Mouse (Mus musculus) thymus, postnatal 36 days (tissue): Measurements from ENCODE around the gene Ihh.

ENCODE experiments used
- DNase-seq, 2 experiments: peaks; one replicate each; pipeline ENCODE4 v3.0.0; 2022; ENCODE audit warnings: mixed read lengths in 2 of 2

The Ihh gene

DNA sequence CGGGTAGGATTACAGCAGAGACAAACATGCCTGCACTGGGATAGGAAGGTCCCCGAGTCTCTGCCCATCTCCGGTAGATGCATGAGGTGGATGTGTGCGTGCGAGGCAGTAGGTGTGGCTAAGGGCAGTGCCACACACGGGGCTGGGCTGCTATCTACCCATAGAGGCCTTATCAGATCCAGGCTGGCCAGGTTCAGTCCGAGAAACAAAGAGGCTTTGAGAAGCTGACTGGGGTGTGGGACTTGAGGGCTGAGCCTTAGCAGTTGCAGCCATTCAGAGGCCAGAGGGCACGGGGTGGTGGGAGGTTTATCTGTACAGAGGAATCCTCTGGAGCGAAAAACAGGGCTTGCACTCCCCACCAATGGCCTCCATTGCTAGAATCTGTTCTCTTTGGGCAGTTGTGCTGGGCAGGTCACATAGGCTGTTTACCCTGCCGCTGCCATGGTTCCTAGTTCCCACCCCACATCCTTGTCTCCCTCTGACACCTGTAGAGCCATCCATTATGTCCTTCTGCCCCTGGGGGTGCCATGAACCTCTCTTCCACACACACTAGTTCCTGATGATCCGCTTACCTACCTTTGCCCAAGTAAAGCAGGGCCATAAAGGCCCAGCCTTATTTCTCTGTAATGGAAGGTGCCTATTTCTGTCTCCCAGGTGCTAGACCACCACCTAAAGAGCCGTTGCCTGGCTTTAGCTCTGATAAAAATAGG, 9.7 kb downstream of the Ihh start:
- DNase-seq, result no peak

DNA sequence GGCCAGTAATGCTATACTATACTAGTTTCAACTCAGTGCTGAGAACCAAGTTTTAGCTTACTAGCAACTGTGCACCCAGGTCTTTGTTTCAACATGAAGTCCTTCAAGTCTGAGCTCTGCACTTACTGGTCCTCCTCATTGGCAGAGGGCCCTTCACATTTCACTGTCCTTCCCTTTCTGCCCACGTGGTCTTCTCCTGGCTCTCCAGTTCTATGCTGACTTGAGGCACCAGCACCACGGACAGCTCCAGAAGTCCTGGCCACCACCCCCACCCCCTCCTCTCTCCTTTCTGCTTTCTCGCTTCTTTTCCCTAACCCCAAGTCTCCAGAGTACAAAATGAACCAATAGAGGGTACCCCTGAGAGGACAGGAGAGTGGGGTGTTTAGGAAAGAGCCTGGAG, 11.7 kb downstream of the Ihh start:
- no peak for DNase-seq

DNA sequence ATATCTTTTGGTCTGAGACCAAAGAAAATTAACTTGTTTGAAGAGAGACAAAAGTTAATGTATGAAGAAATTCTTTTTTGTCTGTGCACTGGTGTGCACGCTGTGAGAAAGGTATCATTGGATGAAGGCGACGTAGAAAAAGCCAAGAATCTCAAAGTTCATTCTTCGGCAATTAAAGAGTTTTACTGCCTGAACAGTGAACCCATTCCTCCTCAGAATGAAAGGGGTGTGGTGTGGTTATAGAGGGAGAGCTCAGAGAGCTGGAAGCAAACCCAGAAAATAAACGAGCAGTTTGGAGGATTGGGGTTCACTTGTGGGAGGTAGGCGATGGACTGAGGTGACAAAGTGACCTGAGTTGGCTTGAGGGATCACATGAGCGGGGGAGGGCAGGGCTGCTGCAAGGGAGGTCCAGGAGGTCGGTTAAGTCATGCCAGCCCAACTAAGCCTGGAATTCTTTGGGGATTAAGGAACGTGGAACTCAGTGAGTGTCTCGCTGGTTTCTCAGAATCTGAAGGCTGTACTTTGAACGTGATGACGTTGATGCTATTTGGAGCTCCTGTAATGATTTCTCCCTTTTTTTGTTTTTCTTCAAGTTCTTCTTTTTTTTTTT, 15.1 kb downstream of the Ihh start:
- DNase-seq, result no peak

DNA sequence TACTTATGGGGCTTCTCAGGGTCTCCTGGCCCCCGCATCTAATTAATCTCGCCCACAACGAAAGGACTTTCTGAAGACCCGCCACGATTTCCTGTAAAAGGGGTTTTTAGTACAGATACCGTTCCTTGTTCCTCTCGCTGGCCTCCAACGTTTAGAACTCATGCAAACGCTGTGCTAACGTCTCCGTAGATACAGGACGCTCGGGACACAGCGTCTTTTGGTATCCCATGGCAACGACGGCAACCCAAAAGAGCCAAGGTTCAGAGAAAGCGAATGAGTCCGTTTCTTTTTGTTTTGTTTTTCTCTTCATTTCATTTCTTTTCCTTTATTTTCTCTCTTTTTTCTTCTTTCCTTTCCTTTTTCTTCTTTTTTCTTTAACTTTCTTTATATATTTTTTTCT, 16.1 kb downstream of the Ihh start, which contains the start of gene Cfap65:
Gene Cfap65, minus strand, starts transcription at position 198 of the 400 bp plus-strand sequence.
- DNase-seq, result no peak

DNA sequence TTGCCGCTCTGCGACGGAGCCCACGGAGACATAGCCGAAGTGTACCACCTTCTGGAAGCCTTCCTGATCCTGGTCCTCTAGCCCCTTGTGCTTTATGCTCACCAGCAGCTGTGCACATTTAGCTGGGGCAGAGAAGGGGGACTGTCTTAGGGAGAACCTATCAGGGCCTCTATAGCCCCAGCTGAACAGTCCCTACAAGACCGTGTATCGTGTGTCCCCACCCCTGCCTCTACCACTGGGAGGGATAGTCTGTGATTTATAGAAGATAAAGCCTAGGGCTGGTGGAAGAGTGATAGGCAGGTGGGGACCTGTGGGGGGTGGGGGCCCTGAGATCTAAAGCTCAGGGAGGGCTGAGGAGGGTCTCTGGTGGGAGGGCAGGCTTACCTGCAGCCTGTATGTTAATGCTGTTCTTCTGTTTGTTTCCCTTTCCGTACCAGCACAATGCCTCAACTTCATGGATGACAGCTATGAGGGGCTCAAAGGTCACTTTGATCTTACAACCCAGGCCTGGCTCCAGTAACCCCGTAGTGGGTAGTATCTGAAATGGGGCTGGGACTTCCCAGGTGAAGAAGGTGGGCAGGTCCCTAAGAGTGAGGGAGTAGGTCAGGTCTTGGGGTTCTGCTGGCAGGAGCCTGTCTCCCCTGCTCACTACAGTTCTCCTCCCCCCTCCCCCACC, 23.7 kb downstream of the Ihh start:
- DNase-seq, result no peak

DNA sequence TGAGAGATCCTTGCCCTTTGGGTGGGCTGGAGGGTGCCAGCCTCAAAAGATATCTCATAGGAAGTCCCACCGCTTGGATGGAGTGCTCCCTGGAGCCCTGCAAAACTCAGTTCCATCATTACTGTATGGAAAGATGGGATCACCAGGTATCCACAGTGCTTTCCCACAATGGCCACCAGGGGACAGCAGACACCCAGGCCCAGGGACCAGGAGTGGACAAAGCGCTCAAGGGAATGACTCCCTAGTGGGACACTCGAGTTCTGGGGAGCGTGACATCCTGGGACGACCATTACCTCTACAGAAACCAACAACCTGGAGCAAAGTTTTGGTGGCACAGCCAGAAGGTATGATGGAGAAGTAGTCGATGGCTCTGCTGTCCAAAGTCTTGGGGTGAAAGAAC, 24.8 kb downstream of the Ihh start:
- DNase-seq, result no peak

DNA sequence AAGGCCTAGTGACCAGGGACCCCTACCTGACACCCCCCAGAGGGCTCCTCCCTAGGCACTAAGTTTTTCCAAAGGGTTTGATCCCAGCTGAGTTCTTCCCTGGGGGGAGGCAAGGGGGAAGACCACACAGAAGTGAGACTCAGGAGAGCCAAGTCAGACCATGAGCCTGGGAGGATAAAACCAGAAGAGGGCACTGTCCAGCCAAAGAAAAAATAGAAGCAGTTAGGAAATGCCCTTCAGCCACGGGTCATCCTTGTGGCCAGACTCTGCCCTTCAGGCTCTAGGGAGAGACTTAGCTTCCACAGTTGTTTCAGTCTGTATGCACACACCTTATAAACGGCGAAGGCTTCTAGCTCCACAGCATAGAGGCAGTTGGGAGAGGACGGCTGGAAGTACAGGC, 27.0 kb downstream of the Ihh start:
- DNase-seq, result no peak

DNA sequence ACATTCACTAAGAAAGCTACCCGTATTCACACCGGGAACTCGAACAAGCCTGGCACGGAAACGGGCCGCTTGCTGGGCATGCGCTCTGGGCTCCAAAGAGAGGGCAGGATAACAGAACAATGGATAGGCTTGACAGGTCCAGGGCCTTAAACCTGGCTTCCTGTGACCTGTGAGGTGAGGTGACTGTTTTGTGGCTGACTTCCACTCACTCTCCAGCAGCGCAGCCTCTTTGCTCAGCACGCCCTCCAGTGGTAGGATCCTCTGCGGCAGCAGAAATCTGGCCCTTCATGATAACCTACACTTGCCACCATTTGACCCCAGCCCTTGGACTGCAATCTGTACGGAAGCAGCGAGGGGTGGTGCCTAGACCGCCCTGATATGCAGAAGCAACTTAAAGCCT, 35.8 kb downstream of the Ihh start:
- DNase-seq, result no peak

DNA sequence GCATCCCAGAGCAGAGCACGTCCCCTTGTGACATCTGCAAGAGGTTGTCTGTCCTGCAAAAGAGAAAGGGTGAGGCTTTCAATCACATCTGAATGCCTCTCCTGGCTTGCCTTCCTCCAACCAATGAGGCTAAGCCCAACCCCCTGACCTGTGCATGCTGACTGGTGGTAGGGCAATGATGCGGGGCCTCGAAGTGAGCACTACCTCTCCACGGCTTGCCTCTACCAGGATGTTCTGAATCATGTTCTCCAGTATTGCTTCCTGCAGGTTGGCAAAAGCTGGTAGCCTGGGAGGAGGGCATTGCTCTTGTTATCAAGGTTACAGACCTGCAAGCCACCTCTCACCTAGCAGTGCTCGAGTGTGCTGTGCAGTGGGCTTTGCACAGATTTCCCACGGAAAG, 49.3 kb downstream of the Ihh start:
- DNase-seq, result no peak

DNA sequence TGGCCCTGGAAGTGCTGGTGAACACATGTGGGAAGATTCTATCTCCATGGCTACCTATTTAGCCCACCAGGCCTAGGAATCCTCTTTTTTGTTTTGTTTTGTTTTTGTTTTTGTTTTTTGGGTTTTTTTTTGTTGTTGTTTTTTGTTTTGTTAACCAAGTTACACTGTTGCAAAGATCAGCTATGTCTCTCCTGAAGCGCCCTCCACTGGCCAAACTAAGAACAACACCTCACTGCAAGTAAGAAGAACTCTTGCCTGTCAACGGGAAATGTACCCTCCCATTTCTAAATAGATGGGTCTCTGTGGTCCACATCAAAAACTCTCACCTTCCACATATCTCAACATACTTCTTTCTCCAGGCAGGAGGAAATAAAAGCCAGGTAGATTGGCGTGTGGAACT, 49.8 kb downstream of the Ihh start:
- peak in 1 of 2 experiments; percentile 23 for DNase-seq

DNA sequence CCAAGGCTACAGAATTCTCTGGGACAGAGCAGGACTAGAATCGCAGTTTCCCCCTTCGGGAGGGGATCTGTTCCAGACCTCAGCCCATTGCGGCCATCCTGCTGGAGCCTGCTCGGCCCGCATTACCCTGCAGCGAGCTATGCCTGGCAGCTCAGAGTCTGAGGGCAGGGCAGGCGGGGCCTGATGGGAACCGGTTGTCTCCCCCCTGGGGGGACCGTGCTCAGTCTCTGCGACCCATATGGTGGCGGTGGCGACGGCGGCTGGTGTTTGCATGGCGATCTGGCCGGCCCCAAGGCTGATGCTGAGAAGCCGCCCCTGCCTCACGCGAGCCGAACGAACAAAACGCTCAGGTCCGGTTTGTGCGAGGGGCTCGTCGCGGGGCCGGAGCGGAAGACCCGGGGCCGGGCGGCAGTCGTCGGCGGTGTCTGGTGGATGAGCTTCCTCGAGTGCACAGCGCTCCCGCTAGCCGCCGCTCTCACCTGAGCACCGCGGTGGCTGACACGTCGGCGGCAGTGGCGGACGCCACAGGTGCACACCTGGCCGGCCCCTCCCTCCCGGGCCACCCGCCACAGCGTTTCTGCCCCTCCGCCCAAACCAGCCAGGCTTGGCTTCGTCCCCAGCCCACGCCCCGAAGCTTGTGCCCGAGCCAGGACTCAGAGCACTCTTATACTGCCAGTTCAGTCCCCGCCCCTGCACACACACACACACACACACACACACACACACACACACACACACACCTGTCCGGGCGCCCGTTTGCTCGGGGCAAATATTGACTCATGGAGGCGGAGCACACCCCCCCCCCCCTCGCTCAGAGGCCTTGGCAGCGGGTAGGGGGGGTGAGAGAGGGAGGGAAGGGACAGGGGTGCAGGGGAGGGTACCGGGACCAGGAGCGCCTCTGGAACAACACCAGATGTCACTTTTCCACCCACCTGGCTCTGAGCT, 50.9 kb downstream of the Ihh start:
- no peak for DNase-seq

DNA sequence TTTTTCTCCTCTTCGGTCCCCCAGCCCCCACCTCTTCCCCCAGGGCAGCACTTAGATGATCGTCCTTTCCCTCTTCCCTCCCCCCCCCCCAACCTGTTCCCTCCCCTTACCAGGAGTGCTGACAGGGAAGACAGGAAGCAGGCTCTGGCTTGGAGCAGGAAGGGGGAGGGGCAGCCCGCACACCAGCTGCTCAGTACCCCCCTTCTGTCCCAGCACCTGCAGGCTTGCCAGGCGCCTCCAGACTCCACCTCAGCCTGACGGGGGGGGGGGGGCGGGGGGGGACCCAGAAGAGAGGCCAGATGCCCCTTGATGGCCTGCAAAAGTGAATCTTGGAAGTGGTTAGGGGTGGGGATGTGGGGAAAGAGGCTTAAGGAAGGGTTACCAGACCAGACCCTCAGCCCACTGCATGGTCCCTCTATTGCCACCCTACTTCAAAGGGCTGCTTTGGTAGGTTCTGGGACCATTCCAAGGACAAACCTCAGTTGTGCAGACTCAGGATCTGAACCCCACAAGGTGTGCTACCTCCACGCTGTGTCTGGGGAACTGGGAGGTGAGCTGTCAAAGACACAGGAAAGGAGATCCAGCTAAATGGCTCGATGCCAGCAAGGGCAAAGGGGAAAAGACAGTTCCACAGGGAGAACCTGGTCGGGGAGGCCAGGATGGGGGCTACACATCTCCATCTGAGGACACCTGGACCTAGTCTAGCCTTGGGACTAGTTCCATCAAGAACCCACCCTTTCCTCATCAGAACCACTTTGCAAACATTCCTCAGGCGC, 52.6 kb downstream of the Ihh start:
- DNase-seq, result no peak

DNA sequence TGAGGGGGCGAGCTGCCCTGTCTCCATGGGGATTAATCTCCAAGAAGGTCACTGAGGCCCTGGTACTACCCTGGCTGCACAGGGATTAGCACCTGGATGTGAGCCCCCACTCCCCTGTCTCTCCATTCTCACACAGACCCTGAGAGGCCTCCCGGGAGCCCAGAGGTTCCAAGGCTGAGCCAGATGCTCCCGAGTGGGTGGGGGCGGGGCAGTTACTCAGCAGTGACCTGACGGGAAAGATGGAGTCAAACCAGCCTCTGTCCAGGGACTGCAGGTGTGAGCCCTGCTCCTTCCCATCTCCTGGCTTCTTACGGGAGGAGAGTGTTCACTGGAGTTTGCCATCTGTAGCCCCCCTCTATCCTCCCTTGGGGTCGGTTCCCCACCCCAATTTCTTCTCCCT, 53.5 kb downstream of the Ihh start:
- no peak for DNase-seq
